8 mouse cellular contexts compared by ENCODE assay signal in the genomic region with DNA sequence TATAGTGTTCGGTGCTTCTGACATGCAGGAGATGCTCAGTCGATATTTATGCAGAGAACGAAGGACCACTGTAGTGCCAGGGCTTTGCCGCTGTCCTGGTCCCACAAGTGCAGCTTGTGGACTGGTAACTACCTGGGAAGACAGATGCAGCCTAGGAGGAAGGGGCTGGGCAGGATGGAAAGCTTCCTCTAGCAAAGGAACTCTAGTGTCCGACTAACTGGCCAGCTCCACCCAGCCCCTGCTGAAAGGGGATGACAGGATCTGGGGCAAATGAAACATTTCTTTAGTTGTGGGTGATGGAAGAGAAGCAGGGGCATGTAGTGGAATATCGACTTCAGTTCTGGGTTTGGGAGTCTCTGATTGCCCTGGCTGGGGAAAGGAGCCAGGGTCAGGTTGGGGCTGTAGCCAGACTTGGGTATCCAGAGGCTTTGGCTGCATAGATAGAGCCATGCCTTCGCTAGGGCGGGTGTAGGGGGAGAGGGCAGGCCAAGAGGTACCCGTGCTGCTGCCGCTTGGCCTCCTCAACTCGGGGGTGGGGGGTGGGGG. TPM values are rescaled to one million over a fixed set of nuclear protein-coding genes. Genes with fewer than 3 reads are reported as not detected.
A peak's percentile ranks its signal among the peaks of the same experiment; 100 is the strongest.
DNase-seq lines count a peak whose midpoint lies in the region; ATAC-seq and TF ChIP-seq lines count a peak whose summit lies in the region.

No protein-coding gene starts in this region.

- H3K27me3 ChIP-seq in Patski = peaks cover 25% of the 10 kb centered on the region
- peaks cover 48% of the 10 kb centered on the region for H3K27me3 ChIP-seq in heart, postnatal 0 days (ENCODE audit: control insufficient read depth, insufficient read depth, low read length)
- H3K27me3 ChIP-seq in midbrain, embryonic 12.5 days = peaks cover 66% of the 10 kb centered on the region

- no peak for TF ChIP-seq CTCF in Patski (IDR thresholded peaks at IDR 0.05)
- no peak for TF ChIP-seq CTCF in heart, postnatal 0 days (IDR thresholded peaks at IDR 0.05; ENCODE audit: low read depth)

- WGBS in heart, postnatal 0 days = 25% methylated on average over 11 of the region's 11 CpGs
- 32% methylated on average over 9 of the region's 11 CpGs for WGBS in midbrain, embryonic 12.5 days

- no peaks in the 10 kb centered on the region; the same call in 1 of the 2 replicates for H3K4me1 ChIP-seq in heart, postnatal 0 days (ENCODE audit: control insufficient read depth, insufficient read depth)
- peaks cover 44% of the 10 kb centered on the region for H3K4me1 ChIP-seq in midbrain, embryonic 12.5 days

- TF ChIP-seq EP300 in heart, postnatal 0 days (IDR thresholded peaks at IDR 0.05; ENCODE audit: low read depth) = no peak

- H3K4me3 ChIP-seq in heart, postnatal 0 days (ENCODE audit: low read depth, low read length) = peak overlapping the region; percentile 67
- peak overlapping the region; percentile 79 for H3K4me3 ChIP-seq in midbrain, embryonic 12.5 days

- POLR2A ChIA-PET in Patski (lab: Charles Lee) = no interaction called here

- H3K9me3 ChIP-seq in heart, postnatal 0 days (replicated peaks; ENCODE audit: control insufficient read depth, low read length) = no peaks in the 10 kb centered on the region
- no peaks in the 10 kb centered on the region for H3K9me3 ChIP-seq in midbrain, embryonic 12.5 days

- H3K27ac ChIP-seq in heart, postnatal 0 days (ENCODE audit: low read depth) = no peak overlapping the region
- H3K27ac ChIP-seq in midbrain, embryonic 12.5 days (replicated peaks) = peak overlapping the region; percentile 72; the same call in 1 of the 2 replicates

- H3K36me3 ChIP-seq in heart, postnatal 0 days (replicated peaks; ENCODE audit: control insufficient read depth, insufficient read depth, low read length) = no peaks in the 10 kb centered on the region
- H3K36me3 ChIP-seq in midbrain, embryonic 12.5 days = no peaks in the 10 kb centered on the region

- CTCF ChIA-PET in Patski (lab: Charles Lee) = interaction anchor here (1.4 kb wide), 1 partner anchor 11 kb away, joined by 5 read pairs; no protein-coding TSS in a partner anchor

- peak overlapping the region; percentile 86 for H3K4me2 ChIP-seq in heart, postnatal 0 days (ENCODE audit: low read depth, low read length)
- peak overlapping the region; percentile 96 for H3K4me2 ChIP-seq in midbrain, embryonic 12.5 days (replicated peaks)

- peak; percentile 33 to 45 for DNase-seq in cerebellum, postnatal 10 days
- no peak for DNase-seq in cerebellum, adult 8-10 months
- no peak for DNase-seq in Patski (ENCODE audit: low read depth, low spot score)
- DNase-seq in heart, postnatal 0 days (ENCODE audit: low spot score) = no peak
- DNase-seq in urinary bladder, postnatal 36 days (ENCODE audit: low spot score in 2 of 2) = no peak
- DNase-seq in left cerebral cortex, adult 11 months (ENCODE audit: low spot score) = no peak

- in situ Hi-C loops in Patski (cut with MboI; ENCODE audit: low pct_unique_long_range_greater_than_20kb) = no loop called here

- no peak overlapping the region for H3K9ac ChIP-seq in heart, postnatal 0 days (replicated peaks; ENCODE audit: low read depth, low read length)
- H3K9ac ChIP-seq in midbrain, embryonic 12.5 days (replicated peaks) = peak overlapping the region; percentile 90

- ATAC-seq in Patski = peak; percentile 17
- ATAC-seq in heart, postnatal 0 days (ENCODE audit: insufficient read depth, low read depth) = no peak
- peak; percentile 42 for ATAC-seq in midbrain, embryonic 12.5 days (ENCODE audit: low FRiP score, low read depth)
- ATAC-seq in frontal cortex, adult (ENCODE audit: low TSS enrichment) = no peak

RNA-seq across cellular contexts. Expression of a gene that starts 0.5 kb away (rescaled TPM):
- polyA plus RNA-seq in Patski (2021) = 5.3 TPM
- total RNA-seq in heart, postnatal 0 days (2014; rRNA removed; ENCODE audit: low replicate concordance) = 1.5 and 2.3 TPM in 2 replicates
- polyA plus RNA-seq in heart, postnatal 0 days (2015; fragmentation: Nextera tagmentation; extraction: Ambion mirVana) = 1.5 and 1.7 TPM in 2 replicates
- 14.9 and 17.2 TPM in 2 replicates for polyA plus RNA-seq in midbrain, embryonic 12.5 days (2016; fragmentation: Nextera tagmentation; extraction: Ambion mirVana)

Comparison
In these comparisons a context has a peak if more than half of its experiments do, and no peak if none do; other contexts are left out.
1. DNase-seq: peak in cerebellum, postnatal 10 days (2 of 2); none in cerebellum, adult 8-10 months (single experiment), Patski (single experiment), heart, postnatal 0 days (single experiment), urinary bladder, postnatal 36 days (0 of 2) and left cerebral cortex, adult 11 months (single experiment).
2. ATAC-seq: peak in Patski (single experiment) and midbrain, embryonic 12.5 days (single experiment); none in heart, postnatal 0 days (single experiment) and frontal cortex, adult (single experiment).